ENCODE assay signal across 9 mouse cellular contexts in genomic region chr4:84544646-84545045, GRCm38 (mm10).
DNase-seq lines count a peak whose midpoint lies in the region; ATAC-seq and TF ChIP-seq lines count a peak whose summit lies in the region.
"Had no signal": no experiment of that assay in that cellular context is flagged by ENCODE, and none has a peak within 500 bp of the region (broad histone marks: within the 10 kb centered on the region; RNA-seq: fewer than 3 reads in every experiment).

No protein-coding gene starts in this region.

- TF ChIP-seq POLR2A in myocyte (IDR thresholded peaks at IDR 0.05; ENCODE audit: insufficient read length, low read depth), result no peak

- H3K27ac ChIP-seq in forebrain, embryonic 10.5 days, result no peak overlapping the region
- H3K27ac ChIP-seq in forebrain, postnatal 0 days (ENCODE audit: low read depth, low read length), result no peak overlapping the region
- H3K27ac ChIP-seq in kidney, postnatal 0 days, result no peak overlapping the region
- H3K27ac ChIP-seq in hindbrain, embryonic 15.5 days (replicated peaks), result no peak overlapping the region
- H3K27ac ChIP-seq: liver, embryonic 14.5 days had no signal

- 25% methylated on average over 2 of the region's 2 CpGs for WGBS in forebrain, embryonic 10.5 days
- 39% methylated on average over 2 of the region's 2 CpGs for WGBS in forebrain, postnatal 0 days
- 61% methylated on average over 2 of the region's 2 CpGs for WGBS in kidney, postnatal 0 days
- 50% methylated on average over 2 of the region's 2 CpGs for WGBS in hindbrain, embryonic 15.5 days

- H3K36me3 ChIP-seq in forebrain, embryonic 10.5 days (replicated peaks), result no peaks in the 10 kb centered on the region
- H3K36me3 ChIP-seq in forebrain, postnatal 0 days (ENCODE audit: insufficient read depth), result no peaks in the 10 kb centered on the region
- H3K36me3 ChIP-seq in kidney, postnatal 0 days (ENCODE audit: insufficient read depth, low read length), result no peaks in the 10 kb centered on the region
- H3K36me3 ChIP-seq in hindbrain, embryonic 15.5 days, result no peaks in the 10 kb centered on the region
- no peaks in the 10 kb centered on the region for H3K36me3 ChIP-seq in myocyte (ENCODE audit: control insufficient read depth, insufficient read depth)

- H3K9ac ChIP-seq in forebrain, postnatal 0 days, result no peak overlapping the region
- H3K9ac ChIP-seq in kidney, postnatal 0 days (ENCODE audit: low read depth, low read length), result no peak overlapping the region
- H3K9ac ChIP-seq in hindbrain, embryonic 15.5 days, result no peak overlapping the region
- H3K9ac ChIP-seq: liver, embryonic 14.5 days had no signal

- DNase-seq in forebrain, embryonic 10.5 days (ENCODE audit: extremely low spot score, low spot score), result no peak
- DNase-seq in forebrain, postnatal 0 days, result no peak
- DNase-seq in kidney, postnatal 0 days (ENCODE audit: low spot score), result peak; percentile 35
- DNase-seq in kidney, postnatal 36 days, result no peak
- DNase-seq in cerebellum, postnatal 4 days (ENCODE audit: low spot score in 2 of 2), result no peak
- DNase-seq in urinary bladder, postnatal 25 days (ENCODE audit: low spot score), result no peak

- H3K9me3 ChIP-seq in forebrain, embryonic 10.5 days, result no peaks in the 10 kb centered on the region
- H3K9me3 ChIP-seq in forebrain, postnatal 0 days (ENCODE audit: low read length), result no peaks in the 10 kb centered on the region
- no peaks in the 10 kb centered on the region for H3K9me3 ChIP-seq in kidney, postnatal 0 days (replicated peaks; ENCODE audit: low read length)
- H3K9me3 ChIP-seq in hindbrain, embryonic 15.5 days, result no peaks in the 10 kb centered on the region

- H3ac ChIP-seq in myocyte (ENCODE audit: control insufficient read depth, insufficient read length), result peak overlapping the region; percentile 81

- ATAC-seq in forebrain, postnatal 0 days, result no peak
- no peak for ATAC-seq in kidney, postnatal 0 days (replicated peaks; ENCODE audit: low FRiP score, low read depth)
- no peak for ATAC-seq in hindbrain, embryonic 15.5 days (ENCODE audit: low FRiP score, low read depth)

- H3K79me2 ChIP-seq in myocyte (ENCODE audit: control insufficient read depth, insufficient read depth), result peaks cover 74% of the 10 kb centered on the region

- peaks cover 33% of the 10 kb centered on the region for H3K4me1 ChIP-seq in forebrain, embryonic 10.5 days
- H3K4me1 ChIP-seq in forebrain, postnatal 0 days (ENCODE audit: insufficient read depth), result no peaks in the 10 kb centered on the region
- H3K4me1 ChIP-seq in kidney, postnatal 0 days (replicated peaks; ENCODE audit: insufficient read depth, low read length), result 0 out of 2 replicates have a peak, but pooled peaks cover 4% of the 10 kb centered on the region
- H3K4me1 ChIP-seq in hindbrain, embryonic 15.5 days (replicated peaks), result peaks cover 15% of the 10 kb centered on the region

- TF ChIP-seq CTCF in forebrain, postnatal 0 days (IDR thresholded peaks at IDR 0.05; ENCODE audit: low read depth), result no peak
- TF ChIP-seq CTCF in kidney, postnatal 0 days (IDR thresholded peaks at IDR 0.05; ENCODE audit: low read depth), result no peak; the same call in 1 of the 2 replicates

- no peak overlapping the region for H3K4me2 ChIP-seq in forebrain, postnatal 0 days (ENCODE audit: low read depth)
- peak overlapping the region; percentile 87 for H3K4me2 ChIP-seq in kidney, postnatal 0 days (ENCODE audit: low read length)
- H3K4me2 ChIP-seq in hindbrain, embryonic 15.5 days, result peak overlapping the region; percentile 100
- peak overlapping the region; percentile 65 for H3K4me2 ChIP-seq in myocyte (ENCODE audit: low read depth)

- peaks cover 92% of the 10 kb centered on the region for H3K27me3 ChIP-seq in forebrain, embryonic 10.5 days (ENCODE audit: poor library complexity, severe bottlenecking)
- peaks cover 19% of the 10 kb centered on the region for H3K27me3 ChIP-seq in forebrain, postnatal 0 days (ENCODE audit: insufficient read depth, low read length)
- H3K27me3 ChIP-seq in kidney, postnatal 0 days (ENCODE audit: insufficient read depth, low read length), result no peaks in the 10 kb centered on the region
- peaks cover 20% of the 10 kb centered on the region; the same call in 1 of the 2 replicates for H3K27me3 ChIP-seq in hindbrain, embryonic 15.5 days
- no peaks in the 10 kb centered on the region for H3K27me3 ChIP-seq in myocyte (ENCODE audit: control insufficient read depth, insufficient read depth, insufficient read length)

- H3K4me3 ChIP-seq in forebrain, embryonic 10.5 days, result peak overlapping the region; percentile 64
- H3K4me3 ChIP-seq in forebrain, postnatal 0 days (ENCODE audit: low read depth, low read length), result no peak overlapping the region
- H3K4me3 ChIP-seq in kidney, postnatal 0 days (replicated peaks; ENCODE audit: low read depth, low read length), result peak overlapping the region; percentile 59; the same call in 1 of the 2 replicates
- H3K4me3 ChIP-seq in hindbrain, embryonic 15.5 days, result peak overlapping the region; percentile 65
- H3K4me3 ChIP-seq in myocyte, result peak overlapping the region; percentile 41

TF ChIP-seq in myocyte, 11 proteins besides CTCF, POLR2A, EP300 and RAD21:
- TF ChIP-seq MAX (IDR thresholded peaks at IDR 0.05; ENCODE audit: low read depth) (no peak), TCF12 (IDR thresholded peaks at IDR 0.05; ENCODE audit: insufficient read depth, poor library complexity, severe bottlenecking) (no peak), MYOD1 (IDR thresholded peaks at IDR 0.05; ENCODE audit: control insufficient read depth in 1 of 3, insufficient read length in 2 of 3, low read depth in 2 of 3) (no peak), REST (IDR thresholded peaks at IDR 0.05; ENCODE audit: insufficient read depth, insufficient read length) (no peak), SRF (IDR thresholded peaks at IDR 0.05; ENCODE audit: control insufficient read depth, insufficient read length, low read depth) (no peak), CEBPB (IDR thresholded peaks at IDR 0.05; ENCODE audit: insufficient read depth, poor library complexity, severe bottlenecking) (no peak), MYOG (IDR thresholded peaks at IDR 0.05; ENCODE audit: control insufficient read depth in 1 of 3, insufficient read depth in 1 of 3, insufficient read length in 2 of 3, low read depth in 2 of 3) (no peak)
TF ChIP-seq in myocyte: peak in this region for 0.
